Mouse (Mus musculus): ENCODE results near the gene Mup4. TPM values are rescaled to one million over a fixed set of nuclear protein-coding genes. Genes with fewer than 3 reads are reported as not detected.
"Not testable (repeated sequence)": the region's sequence is repeated elsewhere in the genome, so short reads cannot be mapped to it uniquely, and the experiment has no call there.

Mup4 gene
- total RNA-seq (2021), result not detected

DNA sequence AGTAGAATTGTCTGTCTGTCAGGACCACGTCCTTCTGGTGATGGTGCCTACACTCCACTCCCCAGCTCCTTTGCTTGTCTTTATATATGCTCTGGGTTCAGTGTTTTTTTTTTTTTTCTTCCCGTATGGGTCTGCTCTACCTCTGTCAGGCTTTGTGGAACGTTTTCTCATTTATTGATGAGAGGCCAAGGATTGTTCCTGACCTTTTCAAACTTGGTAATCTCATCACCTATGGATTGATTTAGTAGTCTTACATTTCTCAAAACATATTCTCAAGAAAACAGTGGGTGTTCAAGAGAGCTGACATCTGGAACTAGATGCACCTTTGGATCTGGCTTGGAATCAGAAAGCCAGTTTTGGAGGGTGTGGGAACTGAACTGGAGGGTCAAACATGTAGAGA is at the start of gene Mup4:
Mup4 (minus strand) TSS at position 101 of the 400 bp plus-strand sequence.
- no peak for DNase-seq (ENCODE audit: low spot score)
- intact Hi-C loops (cut with DNase I), result no loop called here

DNA sequence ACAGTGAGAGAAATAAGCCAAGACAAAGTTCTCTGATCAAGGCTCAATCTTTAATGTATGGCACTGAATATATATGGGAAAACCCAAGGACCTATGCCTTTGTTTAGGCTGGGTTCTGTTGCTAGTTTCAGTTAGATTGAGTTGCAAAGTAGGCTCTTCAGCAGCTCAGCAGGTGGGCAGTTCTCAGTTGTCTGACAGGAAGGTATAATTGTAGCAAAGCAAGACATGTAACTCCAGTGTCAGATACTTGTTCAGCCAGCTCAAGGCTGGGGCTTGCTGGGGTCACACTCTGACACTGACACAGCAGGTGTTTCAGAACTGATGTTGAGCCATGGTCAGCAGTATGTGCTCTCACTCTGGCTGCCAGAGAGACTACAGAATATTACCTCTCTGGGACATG is 37.4 kb upstream of the Mup4 start:
- intact Hi-C loops (cut with DNase I), result not testable (repeated sequence)

DNA sequence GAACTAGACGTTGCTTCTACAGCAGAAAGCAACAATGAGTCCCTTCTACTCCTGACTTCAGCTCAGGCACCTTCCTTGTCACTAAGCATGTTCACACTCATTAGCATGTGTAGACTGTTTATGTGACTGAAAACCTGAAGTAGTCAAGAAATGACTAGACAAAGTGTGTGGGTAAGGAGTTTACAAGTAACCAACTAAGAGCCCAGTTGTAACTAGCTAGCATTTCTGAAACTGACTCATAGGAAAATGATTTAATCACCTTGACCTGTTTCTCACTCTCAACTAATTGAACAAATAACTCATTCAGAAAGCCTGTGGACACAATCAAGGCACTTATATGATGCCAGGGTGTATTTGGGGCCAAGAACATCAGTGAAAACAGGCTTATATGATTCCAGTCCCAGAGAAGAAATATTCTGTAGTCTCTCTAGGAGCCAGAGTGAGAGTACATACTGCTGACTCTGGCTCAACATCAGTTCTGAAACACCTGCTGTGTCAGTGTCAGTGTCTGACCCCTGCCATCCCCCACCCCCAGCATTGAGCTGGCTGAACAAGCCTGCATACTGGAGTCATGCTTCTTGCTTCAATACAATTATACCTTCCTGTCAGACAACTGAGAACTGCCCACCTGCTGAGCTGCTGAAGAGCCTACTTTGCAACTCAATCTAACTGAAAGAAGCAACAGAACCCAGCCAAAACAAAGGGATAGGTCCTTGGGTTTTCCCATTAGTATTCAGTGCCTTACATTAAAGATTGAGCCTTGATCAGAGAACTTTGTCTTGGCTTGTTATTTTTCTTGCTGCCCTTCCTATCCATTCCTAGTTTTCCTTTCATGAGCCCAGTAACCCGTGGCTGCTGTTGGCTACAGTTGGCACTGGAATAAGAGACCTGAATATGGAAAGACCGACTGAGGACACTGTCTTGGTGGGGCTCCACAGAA is 3.2 kb upstream of the Mup4 start, which contains the start of gene Mup6:
Mup6 (plus strand) TSS at position 890 of the 940 bp plus-strand sequence.
- intact Hi-C loops (cut with DNase I), result no loop called here
- no peak for DNase-seq (ENCODE audit: low spot score)

More for the DNA sequence above, 37.4 kb upstream of the Mup4 start:
- not testable (repeated sequence) for DNase-seq (ENCODE audit: low spot score)

DNA sequence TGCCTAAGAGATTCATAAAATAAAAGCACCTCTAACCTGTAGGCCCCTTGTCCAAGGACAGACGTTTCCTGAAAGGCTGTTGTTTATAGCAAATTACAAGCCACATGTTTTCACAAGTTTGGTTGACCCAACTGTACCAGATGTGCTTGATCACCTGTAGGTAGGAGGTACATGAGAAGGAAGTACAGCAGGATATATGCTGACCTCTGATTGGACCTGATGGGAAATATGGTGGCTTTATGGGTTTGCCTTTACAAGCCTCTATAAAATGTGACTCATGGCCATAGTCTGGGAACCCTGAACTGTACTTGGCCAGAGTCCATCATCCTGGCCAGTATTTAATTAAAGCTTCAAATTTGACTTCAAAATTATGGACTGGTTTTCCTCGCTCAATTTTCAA is 23.0 kb downstream of the Mup4 start:
- intact Hi-C loops (cut with DNase I), result no loop called here
- DNase-seq (ENCODE audit: low spot score), result no peak

DNA sequence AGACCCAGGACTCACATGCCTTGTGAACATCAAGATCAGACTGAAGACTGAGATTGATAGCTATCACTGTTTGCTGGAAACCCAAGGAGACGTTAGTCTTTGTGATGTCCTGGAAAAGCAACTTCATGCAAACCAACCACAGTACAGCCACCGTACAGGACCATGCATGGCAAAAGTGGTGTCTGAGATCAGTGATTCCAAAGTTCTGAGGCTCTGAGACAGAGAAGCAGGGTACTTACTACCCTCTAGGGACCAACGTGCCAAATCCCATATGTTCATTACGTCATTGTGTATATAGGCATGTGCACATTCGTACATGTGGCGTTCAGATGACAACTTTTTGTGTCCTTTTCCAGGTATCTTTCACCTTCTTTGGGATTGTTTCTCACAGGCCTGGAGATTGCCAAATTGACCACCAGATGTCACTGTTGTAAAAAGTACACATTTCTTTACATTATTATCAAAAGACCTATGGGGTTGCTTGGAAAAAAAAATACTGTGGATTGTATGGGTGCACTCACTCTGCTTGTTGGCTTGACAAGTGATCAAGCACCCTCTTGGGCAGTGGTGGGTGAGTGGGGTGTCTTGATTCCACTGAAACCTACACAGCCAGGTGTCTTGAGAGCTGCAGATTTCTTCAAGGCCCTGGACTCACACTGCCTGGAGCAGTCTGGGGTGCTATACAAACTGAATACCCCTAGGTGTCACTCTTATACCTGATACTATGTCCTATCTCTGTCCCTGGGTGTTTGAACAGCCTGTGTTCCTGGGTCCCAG is 27.8 kb downstream of the Mup4 start:
- intact Hi-C loops (cut with DNase I), result no loop called here
- no peak for DNase-seq (ENCODE audit: low spot score)

DNA sequence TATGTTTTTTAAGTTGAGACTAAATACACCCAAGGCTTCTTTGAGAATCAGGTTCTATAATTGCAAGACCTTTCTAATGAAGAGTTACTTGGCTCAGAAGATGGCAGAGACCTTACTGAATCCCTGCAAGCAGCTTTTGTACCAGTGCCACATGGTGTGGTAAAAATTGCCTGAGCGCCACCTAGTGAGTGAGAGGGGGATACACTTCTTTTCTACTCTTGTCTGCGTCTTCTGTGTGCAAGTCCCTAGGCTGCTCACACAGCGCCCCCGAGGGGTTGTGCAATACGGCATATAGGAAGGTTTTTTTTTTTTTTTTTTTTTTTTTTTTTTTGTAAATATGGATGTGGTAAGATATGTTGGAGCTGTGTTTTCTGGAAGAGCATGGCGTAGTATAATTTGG is 32.2 kb downstream of the Mup4 start:
- intact Hi-C loops (cut with DNase I), result loop anchor here (1.0 to 5.0 kb wide), 2 partner anchors 56 to 141 kb away; no protein-coding TSS in a partner anchor
- DNase-seq (ENCODE audit: low spot score), result peak; percentile 31

DNA sequence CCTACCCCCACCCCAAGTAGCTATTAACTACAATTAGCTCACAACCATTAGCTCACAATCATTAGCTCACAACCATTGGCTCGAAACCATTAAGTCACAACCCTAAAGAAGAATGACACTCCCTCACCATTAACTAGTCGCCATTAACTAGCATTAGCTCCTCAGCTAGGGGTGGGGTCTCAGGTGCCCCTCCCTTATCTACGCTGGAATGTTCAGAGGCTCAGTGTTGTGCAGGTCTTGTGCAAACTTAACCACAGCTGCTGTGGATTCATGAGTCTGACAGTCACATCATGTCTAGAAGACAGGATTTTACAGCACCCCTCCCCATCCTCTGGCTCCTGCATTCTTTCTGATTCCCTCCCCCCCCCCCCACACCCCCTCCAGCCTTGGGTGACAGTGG is 32.8 kb downstream of the Mup4 start:
- DNase-seq (ENCODE audit: low spot score), result no peak
- intact Hi-C loops (cut with DNase I), result loop anchor here (1.0 to 5.0 kb wide), 2 partner anchors 55 to 140 kb away; no protein-coding TSS in a partner anchor

DNA sequence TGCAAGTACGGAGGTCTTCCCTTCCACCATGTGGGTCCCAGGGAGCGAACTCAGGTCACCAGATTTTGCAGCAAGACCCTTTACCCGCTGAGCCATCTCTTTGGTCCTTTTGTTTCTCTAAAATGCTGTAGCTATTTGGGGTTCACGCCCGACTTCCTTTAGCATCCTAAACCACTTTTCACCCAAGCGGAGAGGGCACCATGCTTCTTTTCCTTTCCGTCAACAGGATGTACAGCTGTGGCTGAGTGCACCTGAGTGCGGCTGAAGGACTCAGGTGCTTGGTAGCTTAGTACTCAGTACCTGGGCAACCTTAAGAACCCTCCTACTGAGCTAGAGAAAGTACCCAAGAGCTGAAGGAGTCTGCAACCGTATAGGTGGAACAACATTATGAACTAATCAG is 35.4 kb downstream of the Mup4 start:
- intact Hi-C loops (cut with DNase I), result loop anchor here (5.0 kb wide), 1 partner anchor 53 kb away; no protein-coding TSS in a partner anchor
- DNase-seq (ENCODE audit: low spot score), result no peak

DNA sequence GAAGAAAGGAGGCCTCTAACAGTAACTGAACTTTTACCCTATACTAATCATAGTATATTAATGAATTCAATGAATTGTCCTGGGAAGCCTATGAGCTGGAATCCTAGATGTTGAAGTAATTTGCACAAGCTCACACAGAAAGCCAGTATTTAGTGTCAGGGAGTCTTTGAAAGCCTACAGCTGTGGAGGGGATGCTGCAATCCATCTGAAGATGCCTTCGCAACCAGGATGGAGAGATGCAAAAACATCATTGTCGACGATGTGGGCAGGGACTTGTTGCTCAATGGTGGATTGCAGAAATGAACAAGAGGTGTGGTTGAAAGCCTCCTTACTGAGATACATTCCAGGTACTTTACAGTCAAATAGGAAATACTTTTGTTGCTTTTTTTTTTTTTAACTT is 42.5 kb downstream of the Mup4 start:
- intact Hi-C loops (cut with DNase I), result no loop called here
- no peak for DNase-seq (ENCODE audit: low spot score)

DNA sequence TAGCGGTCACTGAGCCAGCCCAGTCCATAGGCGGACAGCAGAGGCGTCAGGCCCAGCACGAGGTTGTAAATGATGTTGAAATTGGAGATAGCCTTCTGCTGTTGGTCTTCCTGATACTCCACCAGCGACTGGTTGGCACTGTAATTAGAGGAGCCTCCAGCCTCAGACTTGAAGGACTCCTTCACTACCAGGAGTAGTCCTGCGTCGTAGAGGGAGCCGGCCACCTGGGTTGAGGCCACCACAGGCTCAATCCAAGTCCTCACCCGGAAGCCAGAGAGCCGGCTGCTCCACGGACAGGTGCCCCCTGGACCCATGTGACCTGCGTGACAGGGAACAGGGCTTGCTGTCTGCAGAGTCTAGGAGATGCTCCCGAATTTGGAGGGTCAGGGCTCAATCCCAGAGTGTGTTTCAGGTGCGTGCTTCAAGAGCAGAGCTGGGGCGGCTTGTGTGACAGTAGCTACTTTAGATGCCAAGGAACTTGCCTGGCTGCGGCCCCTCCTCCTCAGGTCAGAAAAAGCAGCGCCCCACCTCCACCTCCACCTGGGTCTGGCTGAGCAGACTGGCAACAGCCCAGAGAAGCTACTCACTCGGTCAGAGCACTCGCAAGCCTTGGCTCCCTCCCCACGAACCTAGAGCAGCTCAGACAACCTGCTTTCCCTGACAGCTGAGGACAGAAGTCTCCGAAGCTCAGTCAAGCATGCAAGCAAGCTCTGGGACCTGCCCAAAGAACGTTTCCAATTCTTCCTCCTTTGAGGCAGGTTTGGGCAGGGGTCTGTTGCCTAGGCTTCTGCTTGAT is 45.7 kb downstream of the Mup4 start, which contains the start of gene Slc46a2:
Slc46a2 (minus strand) TSS at position 449 of the 796 bp plus-strand sequence.
- no peak for DNase-seq (ENCODE audit: low spot score)
- intact Hi-C loops (cut with DNase I), result no loop called here

DNA sequence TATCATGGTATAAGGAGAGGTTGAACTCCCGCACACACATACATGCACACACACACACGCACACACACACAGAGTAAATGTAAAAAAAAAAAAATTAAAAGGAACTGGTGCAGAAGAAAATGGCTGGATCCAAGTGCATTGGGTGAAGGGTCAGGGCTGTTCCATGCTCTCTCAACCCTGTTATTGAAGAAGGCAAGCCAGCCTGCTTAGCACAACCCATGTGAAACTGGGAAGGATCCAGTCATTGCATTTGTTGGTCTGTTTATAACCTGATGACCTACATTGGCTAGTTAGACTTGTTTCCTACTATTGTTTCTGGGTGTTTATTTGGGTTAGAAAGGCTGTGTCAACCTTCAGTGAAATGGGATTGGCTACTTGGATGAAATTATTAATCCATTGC is 51.7 kb downstream of the Mup4 start:
- no peak for DNase-seq (ENCODE audit: low spot score)
- intact Hi-C loops (cut with DNase I), result no loop called here

DNA sequence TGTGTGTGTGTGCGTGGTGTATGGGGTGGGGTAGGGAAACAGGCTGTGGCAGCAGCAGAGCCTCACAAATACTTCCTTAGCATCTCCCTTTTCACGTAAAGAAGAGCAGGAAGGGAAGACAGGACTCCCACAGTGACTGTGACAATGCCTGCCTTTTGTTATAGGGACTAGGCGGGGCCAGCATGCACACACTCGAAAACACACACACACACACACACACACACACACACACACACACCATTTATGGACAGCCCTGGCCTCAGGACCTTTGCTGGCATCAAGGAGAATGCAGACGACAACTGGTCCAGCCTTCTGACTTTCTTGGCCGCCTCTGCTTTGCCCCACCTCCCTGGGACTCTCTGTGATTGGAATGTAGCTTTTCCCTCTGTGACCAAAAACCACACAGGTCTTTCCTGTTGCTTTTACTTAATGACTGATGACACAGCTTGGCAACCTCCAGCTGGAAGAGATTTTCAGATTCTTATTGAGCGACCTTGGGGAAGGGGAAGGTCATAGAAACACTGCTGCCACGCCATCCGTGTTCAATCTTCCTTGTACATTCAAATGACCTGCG is 52.8 kb downstream of the Mup4 start:
- intact Hi-C loops (cut with DNase I), result no loop called here
- DNase-seq (ENCODE audit: low spot score), result no peak

DNA sequence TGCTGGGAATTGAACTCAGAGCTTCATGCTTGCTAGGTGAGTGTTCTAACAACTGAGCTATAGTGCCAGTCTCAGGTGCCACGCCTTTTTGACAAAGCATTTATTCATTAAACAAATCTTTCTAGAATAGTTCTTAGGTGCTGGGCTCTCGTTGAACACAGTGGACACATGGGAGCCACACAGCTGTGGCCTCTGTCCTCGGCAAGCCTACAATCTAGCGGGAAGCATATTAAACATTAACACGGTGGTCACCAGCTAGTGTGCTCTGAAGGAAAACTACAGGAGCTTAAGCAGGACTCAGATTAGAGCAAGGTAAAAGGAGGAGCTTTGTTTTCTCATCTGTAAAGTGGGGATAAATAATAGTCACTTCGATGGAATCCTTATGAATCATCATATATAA is 53.4 kb downstream of the Mup4 start:
- intact Hi-C loops (cut with DNase I), result no loop called here
- DNase-seq (ENCODE audit: low spot score), result no peak

Other genes starting within 250 kb of the Mup4 start
- gene Inip, start 159.1 kb downstream of the Mup4 start, total RNA-seq (2021), result 10 to 100 TPM in 1 of 2 experiments, 1 to 10 TPM in 1; 9.3 to 10.9 TPM
- 1 to 10 TPM; 6.0 to 7.9 TPM for gene Snx30, start 154.9 kb downstream of the Mup4 start, total RNA-seq (2021)
- gene Slc46a2, start 45.7 kb downstream of the Mup4 start, total RNA-seq (2021), result under 1 TPM; 0.44 to 0.48 TPM
- gene Mup6, start 3.6 kb upstream of the Mup4 start, total RNA-seq (2021), result not detected
- gene Mup7, start 109.8 kb upstream of the Mup4 start, total RNA-seq (2021), result not detected
- not detected for gene Mup2, start 193.6 kb upstream of the Mup4 start, total RNA-seq (2021)

Data from heart, postnatal 25 days (tissue).